Mouse (Mus musculus) stomach, embryonic 14.5 days (tissue): Measurements from ENCODE around the gene Gm20422. TPM values are rescaled to one million over a fixed set of nuclear protein-coding genes. Genes with fewer than 3 reads are reported as not detected.

ENCODE experiments used
- ATAC-seq: fragments of 200-750 bp; cut with Nextera tagmentation; 2 replicates; pipeline ENCODE4 v1.8.0; 2017; ENCODE audit warnings: low read depth, moderate TSS enrichment; ENCODE audit not compliant: insufficient number of reproducible peaks, insufficient read depth, low FRiP score
- H3K27ac ChIP-seq: fragments of 300-500 bp; sonication (generic); 2 replicates; pipeline ENCODE4 v1.5.1; 2014; ENCODE audit warnings: mild to moderate bottlenecking, low read length, moderate library complexity, mixed read lengths
- H3K27me3 ChIP-seq: fragments of 300-500 bp; sonication (generic); 2 replicates; pipeline ENCODE4 v1.6.1; 2014; ENCODE audit warnings: low read length, control low read depth, mixed read lengths; ENCODE audit not compliant: control insufficient read depth, insufficient read depth
- H3K36me3 ChIP-seq: fragments of 300-500 bp; sonication (generic); 2 replicates; pipeline ENCODE4 v1.6.1; 2014; ENCODE audit warnings: mild to moderate bottlenecking, control low read depth, low read length, moderate library complexity, mixed read lengths; ENCODE audit not compliant: control insufficient read depth, insufficient read depth
- H3K4me1 ChIP-seq: fragments of 300-500 bp; sonication (generic); 2 replicates; pipeline ENCODE4 v1.6.1; 2014; ENCODE audit warnings: low read length, control low read depth, mixed read lengths; ENCODE audit not compliant: control insufficient read depth, insufficient read depth
- H3K4me2 ChIP-seq: fragments of 300-500 bp; sonication (generic); replicated peaks from 2 replicates; pipeline ENCODE4 v1.6.1; 2014; ENCODE audit warnings: low read depth, low read length, control low read depth
- H3K4me3 ChIP-seq: fragments of 300-500 bp; sonication (generic); 2 replicates; pipeline ENCODE4 v1.5.1; 2014; ENCODE audit warnings: low read depth, low read length, control low read depth
- H3K9ac ChIP-seq: fragments of 300-500 bp; sonication (generic); replicated peaks from 2 replicates; pipeline ENCODE4 v1.6.1; 2014; ENCODE audit warnings: low read depth, mild to moderate bottlenecking, control low read depth, low read length, moderate library complexity, mixed read lengths
- H3K9me3 ChIP-seq: fragments of 300-500 bp; sonication (generic); 2 replicates; pipeline ENCODE4 v1.6.1; 2016; ENCODE audit warnings: low read depth, low read length, control low read depth; ENCODE audit not compliant: control insufficient read depth
- WGBS: fragments of 180-500 bp; shearing (Covaris S2); extraction: QIAGEN DNeasy Blood & Tissue Kit; methylation state at CpG from one replicate; pipeline ENCODE4 v1.1.7; 2014; 5-methylcytosine and 5-hydroxymethylcytosine counted together
- polyA plus RNA-seq: library from polyadenylated mRNA; unstranded; fragments of >200 nt; fragmentation: Nextera tagmentation; extraction: Ambion mirVana; gene quantifications from 2 replicates; pipeline ENCODE4 v1.2.1, GENCODE M21; 2014

Gene Gm20422
- 0.90 TPM in 1 of 2 replicates, not detected in the other for polyA plus RNA-seq

- H3K9ac ChIP-seq = peak within 1 kb of the TSS; percentile 95
- peak within 1 kb of the TSS; percentile 74 for H3K4me3 ChIP-seq
- peak within 1 kb of the TSS; percentile 99 for H3K27ac ChIP-seq
- H3K4me2 ChIP-seq = peak within 1 kb of the TSS; percentile 71
- no peaks in the 10 kb centered on the region for H3K9me3 ChIP-seq
- whole genome bisulfite sequencing = under 1% methylated on average over 41 of the region's 41 CpGs
- H3K36me3 ChIP-seq = peaks cover under 1% of the 10 kb centered on the region; the same call in 1 of the 2 replicates
- peaks cover 6% of the 10 kb centered on the region; the same call in 1 of the 2 replicates for H3K4me1 ChIP-seq
- no peaks in the 10 kb centered on the region for H3K27me3 ChIP-seq
- ATAC-seq = peak; percentile 98
Observed at GRCm38 (mm10) chr8:69774503-69775148, at the start of gene Gm20422. Gene Gm20422, minus strand, starts transcription at chr8:69774886.

- ATAC-seq = peak; percentile 86
- WGBS = 2% methylated on average over 32 of the region's 35 CpGs
Observed at GRCm38 (mm10) chr8:69822386-69823191, 47.9 kb upstream of the Gm20422 start, which contains the start of gene Lpar2. Gene Lpar2, plus strand, starts transcription at chr8:69822429.

DNA sequence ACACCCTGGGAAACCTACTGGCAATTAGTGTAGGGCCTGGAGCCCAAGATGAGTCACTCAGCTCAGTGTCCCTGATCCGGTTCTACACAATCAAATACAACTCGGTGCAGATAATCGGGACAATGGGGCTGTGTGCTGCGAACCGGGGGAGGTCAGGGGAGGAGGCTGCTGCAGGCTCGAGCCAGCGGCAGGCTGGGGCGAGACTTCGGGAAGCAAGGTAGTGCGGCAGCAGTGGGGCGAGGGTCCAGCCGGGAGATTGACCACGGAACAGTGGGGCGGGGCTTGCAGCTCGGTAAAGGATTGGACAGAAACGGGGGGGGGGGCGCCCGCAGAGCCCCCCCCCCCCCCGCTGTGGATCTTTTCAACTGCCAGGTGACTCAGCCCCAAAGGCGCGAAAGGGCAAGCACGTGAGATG, 47.3 kb upstream of the Gm20422 start:
- Histone ChIP-seq H3K9me3 (no peaks in the 10 kb centered on the region), H3K4me1 (0 out of 2 replicates have a peak, but pooled peaks cover 4% of the 10 kb centered on the region), H3K27me3 (no peaks in the 10 kb centered on the region), H3K27ac (peak overlapping the region; percentile 29; the same call in 1 of the 2 replicates), H3K36me3 (peaks cover 14% of the 10 kb centered on the region), H3K4me3 (peak overlapping the region; percentile 57), H3K9ac (0 out of 2 replicates have a peak overlapping the region, but pooled peaks have one; percentile 22), H3K4me2 (peak overlapping the region; percentile 72)
- 0% methylated on average over 16 of the region's 22 CpGs for WGBS
- ATAC-seq = peak; percentile 75

More at GRCm38 (mm10) chr8:69822386-69823191, 47.9 kb upstream of the Gm20422 start, which contains the start of gene Lpar2:
- peak within 1 kb of the TSS; percentile 58 for H3K9ac ChIP-seq
- H3K36me3 ChIP-seq = peaks cover 9% of the 10 kb centered on the region; the same call in 1 of the 2 replicates
- 0 out of 2 replicates have a peak, but pooled peaks cover 4% of the 10 kb centered on the region for H3K4me1 ChIP-seq
- H3K27ac ChIP-seq = peak within 1 kb of the TSS; percentile 58
- H3K4me3 ChIP-seq = peak within 1 kb of the TSS; percentile 57
- H3K4me2 ChIP-seq = peak within 1 kb of the TSS; percentile 72
- no peaks in the 10 kb centered on the region for H3K27me3 ChIP-seq
- H3K9me3 ChIP-seq = no peaks in the 10 kb centered on the region

- H3K27ac ChIP-seq = no peak overlapping the region
- no peak for ATAC-seq
- H3K36me3 ChIP-seq = peaks cover 18% of the 10 kb centered on the region
- H3K4me3 ChIP-seq = no peak overlapping the region
- WGBS = 70% methylated on average over 9 of the region's 9 CpGs
- H3K9ac ChIP-seq = no peak overlapping the region
- H3K27me3 ChIP-seq = no peaks in the 10 kb centered on the region
- no peak overlapping the region for H3K4me2 ChIP-seq
- H3K9me3 ChIP-seq = no peaks in the 10 kb centered on the region
- 0 out of 2 replicates have a peak, but pooled peaks cover 4% of the 10 kb centered on the region for H3K4me1 ChIP-seq
Observed at GRCm38 (mm10) chr8:69820466-69820865, 45.8 kb upstream of the Gm20422 start.

DNA sequence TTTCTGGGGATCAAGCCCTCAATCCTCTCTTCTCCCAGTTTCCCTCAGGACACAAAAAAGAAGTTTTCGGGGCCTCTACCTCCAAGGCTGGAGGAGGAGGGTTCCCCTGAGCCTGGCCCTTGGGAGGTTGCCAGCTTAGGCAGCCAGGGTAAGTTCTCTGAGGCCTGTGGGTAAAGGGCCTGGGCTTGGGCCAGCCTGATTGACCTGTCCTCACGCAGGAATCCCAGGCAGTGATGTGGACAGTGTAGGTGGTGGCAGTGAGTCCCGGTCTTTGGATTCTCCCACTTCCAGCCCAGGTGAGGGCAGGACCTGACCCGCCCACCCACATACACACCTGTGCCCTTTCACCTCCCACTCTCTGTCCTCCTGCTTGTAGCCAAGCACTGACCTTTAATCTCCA, 40.7 kb upstream of the Gm20422 start:
- H3K27me3 ChIP-seq = no peaks in the 10 kb centered on the region
- WGBS = 88% methylated on average over 4 of the region's 4 CpGs
- no peak for ATAC-seq
- no peak overlapping the region for H3K9ac ChIP-seq
- no peaks in the 10 kb centered on the region for H3K9me3 ChIP-seq
- peaks cover 29% of the 10 kb centered on the region for H3K36me3 ChIP-seq
- no peak overlapping the region for H3K4me3 ChIP-seq
- no peak overlapping the region for H3K4me2 ChIP-seq
- H3K4me1 ChIP-seq = no peaks in the 10 kb centered on the region
- H3K27ac ChIP-seq = no peak overlapping the region

DNA sequence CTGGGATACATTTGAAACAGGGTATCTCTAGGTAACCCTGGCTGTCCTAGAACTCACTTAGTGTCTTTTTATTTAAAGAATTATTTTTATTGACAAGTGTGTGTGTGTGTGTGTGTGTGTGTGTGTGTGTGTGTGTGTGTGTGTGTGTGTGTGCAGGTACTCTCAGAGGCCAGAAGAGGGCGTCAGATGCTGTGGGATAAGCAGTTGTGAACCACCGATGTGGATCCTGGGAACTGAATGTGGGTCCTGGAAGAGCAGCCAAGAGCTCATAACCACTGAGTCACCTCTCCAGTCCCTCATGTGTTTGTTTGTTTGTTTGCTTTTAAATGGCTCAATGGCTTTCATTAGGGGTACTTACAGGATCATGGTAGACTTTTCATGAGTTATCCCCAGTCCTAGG, 40.2 kb upstream of the Gm20422 start:
- 86% methylated on average over 2 of the region's 2 CpGs for WGBS
- Histone ChIP-seq H3K27me3 (no peaks in the 10 kb centered on the region), H3K9me3 (no peaks in the 10 kb centered on the region), H3K4me1 (no peaks in the 10 kb centered on the region), H3K27ac (no peak overlapping the region), H3K4me3 (no peak overlapping the region), H3K36me3 (peaks cover 29% of the 10 kb centered on the region), H3K9ac (no peak overlapping the region), H3K4me2 (no peak overlapping the region)
- ATAC-seq = no peak

- H3K36me3 ChIP-seq = peaks cover 44% of the 10 kb centered on the region
- H3K4me1 ChIP-seq = no peaks in the 10 kb centered on the region
- H3K27ac ChIP-seq = no peak overlapping the region
- H3K4me2 ChIP-seq = 0 out of 2 replicates have a peak overlapping the region, but pooled peaks have one; percentile 91
- ATAC-seq = no peak
- no peaks in the 10 kb centered on the region for H3K27me3 ChIP-seq
- 63% methylated on average over 3 of the region's 3 CpGs for WGBS
- H3K9me3 ChIP-seq = no peaks in the 10 kb centered on the region
- no peak overlapping the region for H3K4me3 ChIP-seq
- H3K9ac ChIP-seq = no peak overlapping the region
Observed at GRCm38 (mm10) chr8:69809820-69810219, 35.1 kb upstream of the Gm20422 start.

GRCm38 (mm10) chr8:69808864-69809403, 34.2 kb upstream of the Gm20422 start:
- Histone ChIP-seq H3K36me3 (peaks cover 45% of the 10 kb centered on the region), H3K27me3 (no peaks in the 10 kb centered on the region), H3K4me2 (peak overlapping the region; percentile 91), H3K4me1 (no peaks in the 10 kb centered on the region), H3K27ac (0 out of 2 replicates have a peak overlapping the region, but pooled peaks have one; percentile 30), H3K4me3 (peak overlapping the region; percentile 54), H3K9ac (peak overlapping the region; percentile 51), H3K9me3 (no peaks in the 10 kb centered on the region)
- peak; percentile 30; the same call in 1 of the 2 replicates for ATAC-seq
- whole genome bisulfite sequencing = 1% methylated on average over 23 of the region's 23 CpGs
